Mouse (Mus musculus) intestine, embryonic 16.5 days (tissue): ENCODE data around the gene Carmil1. TPM values are rescaled to one million over a fixed set of nuclear protein-coding genes. Genes with fewer than 3 reads are reported as not detected.

Experiments
- ATAC-seq: fragments of 200-750 bp; cut with Nextera tagmentation; 2 replicates; pipeline ENCODE4 v1.8.0; 2017; ENCODE audit warnings: moderate TSS enrichment, moderate library complexity
- H3K27ac ChIP-seq: fragments of 300-500 bp; sonication (generic); 2 replicates; pipeline ENCODE4 v1.5.1; 2014; ENCODE audit warnings: mild to moderate bottlenecking, low read length
- H3K27me3 ChIP-seq: fragments of 300-500 bp; sonication (generic); replicated peaks from 2 replicates; pipeline ENCODE4 v1.6.1; 2014; ENCODE audit warnings: low read length, control low read depth, mixed read lengths; ENCODE audit not compliant: control insufficient read depth, insufficient read depth
- H3K36me3 ChIP-seq: fragments of 300-500 bp; sonication (generic); 2 replicates; pipeline ENCODE4 v1.6.1; 2014; ENCODE audit warnings: low read length, control low read depth; ENCODE audit not compliant: control insufficient read depth, insufficient read depth
- H3K4me1 ChIP-seq: fragments of 300-500 bp; sonication (generic); 2 replicates; pipeline ENCODE4 v1.6.1; 2014; ENCODE audit warnings: low read length, control low read depth, mixed read lengths; ENCODE audit not compliant: control insufficient read depth, insufficient read depth
- H3K4me2 ChIP-seq: fragments of 300-500 bp; sonication (generic); 2 replicates; pipeline ENCODE4 v1.6.1; 2014; ENCODE audit warnings: low read depth, low read length, control low read depth
- H3K4me3 ChIP-seq: fragments of 300-500 bp; sonication (generic); 2 replicates; pipeline ENCODE4 v1.5.1; 2014; ENCODE audit warnings: mild to moderate bottlenecking, low read length
- H3K9ac ChIP-seq: fragments of 300-500 bp; sonication (generic); 2 replicates; pipeline ENCODE4 v1.6.1; 2014; ENCODE audit warnings: low read depth, low read length
- H3K9me3 ChIP-seq: fragments of 300-500 bp; sonication (generic); 2 replicates; pipeline ENCODE4 v1.6.1; 2016; ENCODE audit warnings: low read length, control low read depth; ENCODE audit not compliant: control insufficient read depth
- WGBS: fragments of 180-500 bp; shearing (Covaris S2); extraction: QIAGEN DNeasy Blood & Tissue Kit; methylation state at CpG from one replicate; pipeline ENCODE4 v1.1.7; 2014; 5-methylcytosine and 5-hydroxymethylcytosine counted together
- polyA plus RNA-seq: library from polyadenylated mRNA; unstranded; fragments of >200 nt; fragmentation: Nextera tagmentation; extraction: Ambion mirVana; gene quantifications from 2 replicates; pipeline ENCODE4 v1.2.1, GENCODE M21; 2015

Carmil1 gene
- polyA plus RNA-seq, 1 experiment from 2014 or later, result 33.1 TPM

DNA sequence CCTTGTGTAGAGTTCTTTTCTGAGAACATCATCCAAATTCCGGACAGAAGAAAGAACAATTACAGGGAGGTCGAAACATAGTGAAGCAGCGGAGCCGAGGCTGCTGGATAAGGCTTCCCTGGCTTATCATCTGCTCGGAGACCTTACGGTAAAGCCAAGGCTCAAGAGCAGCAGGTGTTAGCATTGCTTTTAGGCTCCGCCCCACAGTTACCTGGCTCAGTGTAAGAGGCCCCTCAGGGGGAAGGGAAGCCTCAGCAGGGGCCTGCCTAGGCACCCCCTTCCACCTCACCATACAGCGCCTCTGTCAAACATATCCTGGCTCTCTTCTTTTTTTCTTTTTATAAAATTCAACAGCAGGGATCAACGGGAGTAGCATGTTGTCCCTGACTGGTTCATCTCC, 286.6 kb downstream of the Carmil1 start:
- 16% methylated on average over 9 of the region's 9 CpGs for WGBS
- Histone ChIP-seq H3K4me2 (0 out of 2 replicates have a peak overlapping the region, but pooled peaks have one; percentile 4), H3K9ac (no peak overlapping the region), H3K27ac (no peak overlapping the region), H3K27me3 (peaks cover 3% of the 10 kb centered on the region; the same call in 1 of the 2 replicates), H3K4me3 (no peak overlapping the region), H3K9me3 (no peaks in the 10 kb centered on the region), H3K36me3 (no peaks in the 10 kb centered on the region), H3K4me1 (no peaks in the 10 kb centered on the region)
- ATAC-seq, result peak; percentile 58; the same call in 1 of the 2 replicates

DNA sequence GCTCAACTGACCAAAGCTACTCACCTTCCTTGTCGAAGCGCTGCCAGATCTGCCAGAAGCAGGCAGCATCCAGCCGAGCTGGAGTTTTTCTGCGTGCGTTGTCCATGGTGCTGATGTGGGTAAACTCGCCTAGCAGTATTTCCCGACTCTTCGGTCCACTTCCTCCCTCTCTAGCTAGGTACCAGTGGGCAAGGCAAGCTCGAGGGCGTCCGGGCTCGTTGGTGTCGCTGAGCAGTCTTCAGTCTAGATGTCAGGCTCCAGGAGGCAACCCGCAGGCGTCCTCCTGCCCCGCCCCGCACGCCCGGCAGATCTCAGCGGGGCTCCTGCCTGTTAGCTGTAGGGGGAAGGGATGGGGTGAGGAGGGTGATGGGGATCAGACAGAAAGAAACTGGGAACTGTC, 289.7 kb downstream of the Carmil1 start, which contains the start of gene Scgn:
Gene Scgn (minus strand): TSS at position 287 of the 400 bp plus-strand sequence.
- H3K4me3 ChIP-seq, result no peak within 1 kb of the TSS
- H3K27ac ChIP-seq, result no peak within 1 kb of the TSS
- no peak within 1 kb of the TSS for H3K4me2 ChIP-seq
- peaks cover 3% of the 10 kb centered on the region; the same call in 1 of the 2 replicates for H3K27me3 ChIP-seq
- ATAC-seq, result 0 out of 2 replicates have a peak, but pooled peaks have one; percentile 23
- H3K36me3 ChIP-seq, result no peaks in the 10 kb centered on the region
- no peak within 1 kb of the TSS for H3K9ac ChIP-seq
- H3K4me1 ChIP-seq, result no peaks in the 10 kb centered on the region
- WGBS, result 2% methylated on average over 20 of the region's 20 CpGs
- H3K9me3 ChIP-seq, result no peaks in the 10 kb centered on the region

DNA sequence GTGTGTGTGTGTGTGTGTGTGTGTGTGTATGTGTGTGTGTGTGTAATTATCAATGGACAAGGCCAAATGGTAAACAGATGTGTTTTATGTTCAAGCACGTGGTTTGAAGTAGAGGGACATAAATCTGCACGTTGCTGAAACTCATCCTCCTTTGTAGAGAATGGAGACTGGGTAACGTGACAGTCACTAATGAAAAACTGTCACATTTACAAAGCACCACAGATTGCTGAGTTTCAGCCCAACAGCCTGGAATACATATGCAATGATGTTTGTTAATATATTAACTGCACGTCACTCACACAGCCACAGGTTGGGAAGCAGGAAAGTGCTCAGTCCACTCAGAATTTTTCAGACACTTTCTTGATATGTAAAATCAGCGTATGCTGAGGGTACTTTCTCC, 290.1 kb downstream of the Carmil1 start:
- H3K36me3 ChIP-seq, result no peaks in the 10 kb centered on the region
- WGBS, result 37% methylated on average over 5 of the region's 5 CpGs
- H3K4me1 ChIP-seq, result no peaks in the 10 kb centered on the region
- no peak overlapping the region for H3K27ac ChIP-seq
- H3K27me3 ChIP-seq, result peaks cover 3% of the 10 kb centered on the region; the same call in 1 of the 2 replicates
- no peak overlapping the region for H3K4me2 ChIP-seq
- ATAC-seq, result no peak
- no peaks in the 10 kb centered on the region for H3K9me3 ChIP-seq
- H3K4me3 ChIP-seq, result no peak overlapping the region
- no peak overlapping the region for H3K9ac ChIP-seq

DNA sequence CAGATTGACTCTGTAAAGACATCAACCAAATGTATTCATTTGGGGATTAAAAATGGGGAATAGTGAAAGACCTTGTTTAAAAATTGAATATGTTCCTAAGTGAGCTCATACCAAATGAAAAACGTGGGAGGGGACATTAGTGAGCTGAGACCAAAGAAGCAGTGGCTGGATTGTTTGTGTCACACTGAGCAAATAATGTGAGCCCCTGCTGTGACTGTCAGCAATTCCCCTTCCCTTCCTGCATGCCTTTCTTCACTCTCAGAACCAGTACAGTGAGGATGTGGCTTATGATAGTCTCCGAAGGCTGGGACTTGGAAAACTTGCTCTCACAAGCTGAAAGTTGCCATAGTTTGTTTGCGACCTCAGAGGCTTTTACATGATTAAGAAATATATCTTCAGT, 295.5 kb downstream of the Carmil1 start:
- Histone ChIP-seq H3K27me3 (no peaks in the 10 kb centered on the region), H3K4me3 (no peak overlapping the region), H3K36me3 (no peaks in the 10 kb centered on the region), H3K27ac (no peak overlapping the region), H3K4me2 (no peak overlapping the region), H3K9me3 (no peaks in the 10 kb centered on the region), H3K4me1 (no peaks in the 10 kb centered on the region), H3K9ac (no peak overlapping the region)
- no peak for ATAC-seq
- WGBS, result 57% methylated on average over 3 of the region's 3 CpGs

DNA sequence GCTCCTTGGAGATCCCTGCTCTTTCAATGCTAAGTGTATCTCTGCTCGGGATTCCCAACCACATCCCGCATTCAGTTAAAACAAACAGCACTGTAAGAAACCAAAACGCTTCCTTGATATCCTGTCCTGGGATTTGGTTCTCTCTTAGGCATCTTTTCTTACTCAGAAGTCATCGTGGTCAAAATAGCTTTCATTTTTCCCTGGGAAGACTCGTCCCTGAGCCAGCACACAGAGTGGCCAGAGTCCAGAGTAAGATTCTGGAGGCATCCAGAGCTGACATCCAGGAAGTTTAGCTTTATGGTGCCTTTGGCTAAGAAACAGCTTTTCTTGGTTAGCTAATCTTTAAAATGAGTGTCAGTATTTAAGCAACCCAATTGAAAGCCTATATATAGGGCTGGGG, 308.3 kb downstream of the Carmil1 start:
- H3K4me2 ChIP-seq, result no peak overlapping the region
- no peaks in the 10 kb centered on the region for H3K9me3 ChIP-seq
- H3K4me3 ChIP-seq, result no peak overlapping the region
- no peak overlapping the region for H3K9ac ChIP-seq
- no peaks in the 10 kb centered on the region for H3K4me1 ChIP-seq
- WGBS, result 37% methylated on average over 5 of the region's 5 CpGs
- no peaks in the 10 kb centered on the region for H3K36me3 ChIP-seq
- no peaks in the 10 kb centered on the region for H3K27me3 ChIP-seq
- ATAC-seq, result no peak
- no peak overlapping the region for H3K27ac ChIP-seq

DNA sequence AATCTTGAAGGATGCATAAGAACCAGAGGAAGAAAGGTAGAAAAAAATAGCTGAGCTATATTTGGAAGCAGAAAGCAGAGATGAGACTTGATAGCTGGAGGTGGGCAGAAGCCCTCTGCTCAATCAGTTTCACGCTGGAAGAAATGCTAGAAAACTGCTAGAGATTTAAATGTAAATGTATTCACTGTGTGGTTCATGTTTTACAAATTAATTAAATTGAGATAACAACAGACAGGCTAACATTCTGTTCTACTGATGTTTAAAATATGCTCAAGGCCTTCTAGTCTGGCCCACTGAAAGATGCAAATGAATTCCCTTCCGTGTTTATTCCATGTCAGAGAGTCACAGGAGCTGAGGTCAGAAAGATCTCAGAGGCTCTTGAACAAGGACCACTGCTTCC, 308.7 kb downstream of the Carmil1 start:
- 58% methylated on average over 2 of the region's 2 CpGs for WGBS
- H3K4me3 ChIP-seq, result no peak overlapping the region
- no peak for ATAC-seq
- H3K36me3 ChIP-seq, result no peaks in the 10 kb centered on the region
- no peaks in the 10 kb centered on the region for H3K4me1 ChIP-seq
- no peak overlapping the region for H3K9ac ChIP-seq
- no peak overlapping the region for H3K27ac ChIP-seq
- H3K9me3 ChIP-seq, result no peaks in the 10 kb centered on the region
- H3K27me3 ChIP-seq, result no peaks in the 10 kb centered on the region
- no peak overlapping the region for H3K4me2 ChIP-seq

DNA sequence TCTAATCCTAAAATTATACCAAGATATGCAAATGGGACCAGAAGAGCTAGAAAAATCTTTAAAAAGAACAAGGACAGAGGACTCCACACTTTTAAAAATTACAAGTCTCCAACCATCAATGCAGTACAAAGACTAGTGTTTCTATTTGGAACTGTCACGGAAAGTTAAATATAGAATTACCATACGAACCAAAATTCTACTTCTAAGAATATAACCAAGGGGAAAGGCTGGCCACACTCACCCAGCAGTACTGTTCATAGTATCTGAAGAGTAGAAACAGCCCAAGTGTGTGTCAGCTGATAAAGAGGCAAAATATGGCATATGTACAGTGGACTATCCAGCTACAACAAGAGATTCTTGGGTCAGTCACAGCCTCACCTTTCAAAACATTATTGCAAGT, 315.7 kb downstream of the Carmil1 start:
- Histone ChIP-seq H3K27ac (no peak overlapping the region), H3K27me3 (no peaks in the 10 kb centered on the region), H3K9ac (no peak overlapping the region), H3K4me2 (no peak overlapping the region), H3K4me1 (no peaks in the 10 kb centered on the region), H3K36me3 (no peaks in the 10 kb centered on the region), H3K4me3 (no peak overlapping the region), H3K9me3 (no peaks in the 10 kb centered on the region)
- ATAC-seq, result no peak
- WGBS, result 75% methylated on average over 2 of the region's 2 CpGs

Other genes starting within 250 kb of the Carmil1 start
- 0.27 and 0.49 TPM in 2 replicates for gene Cmah, start 46.6 kb upstream of the Carmil1 start, polyA plus RNA-seq